Mouse (Mus musculus) layer of hippocampus, postnatal 10 days (tissue): ENCODE data around the gene Fosl1. TPM values are rescaled to one million over a fixed set of nuclear protein-coding genes. Genes with fewer than 3 reads are reported as not detected.

Experiments used
- DNase-seq, 2 experiments: peaks; one replicate each; pipeline ENCODE4 v3.0.0; 2021; ENCODE audit warnings: low spot score in 2 of 2
- total RNA-seq, 2 experiments: library from RNA; stranded (reverse); gene quantifications; 2 replicates each; pipeline ENCODE4 v1.2.3; 2021

The Fosl1 gene
- total RNA-seq, 2 experiments from 2014 or later: not detected

DNA sequence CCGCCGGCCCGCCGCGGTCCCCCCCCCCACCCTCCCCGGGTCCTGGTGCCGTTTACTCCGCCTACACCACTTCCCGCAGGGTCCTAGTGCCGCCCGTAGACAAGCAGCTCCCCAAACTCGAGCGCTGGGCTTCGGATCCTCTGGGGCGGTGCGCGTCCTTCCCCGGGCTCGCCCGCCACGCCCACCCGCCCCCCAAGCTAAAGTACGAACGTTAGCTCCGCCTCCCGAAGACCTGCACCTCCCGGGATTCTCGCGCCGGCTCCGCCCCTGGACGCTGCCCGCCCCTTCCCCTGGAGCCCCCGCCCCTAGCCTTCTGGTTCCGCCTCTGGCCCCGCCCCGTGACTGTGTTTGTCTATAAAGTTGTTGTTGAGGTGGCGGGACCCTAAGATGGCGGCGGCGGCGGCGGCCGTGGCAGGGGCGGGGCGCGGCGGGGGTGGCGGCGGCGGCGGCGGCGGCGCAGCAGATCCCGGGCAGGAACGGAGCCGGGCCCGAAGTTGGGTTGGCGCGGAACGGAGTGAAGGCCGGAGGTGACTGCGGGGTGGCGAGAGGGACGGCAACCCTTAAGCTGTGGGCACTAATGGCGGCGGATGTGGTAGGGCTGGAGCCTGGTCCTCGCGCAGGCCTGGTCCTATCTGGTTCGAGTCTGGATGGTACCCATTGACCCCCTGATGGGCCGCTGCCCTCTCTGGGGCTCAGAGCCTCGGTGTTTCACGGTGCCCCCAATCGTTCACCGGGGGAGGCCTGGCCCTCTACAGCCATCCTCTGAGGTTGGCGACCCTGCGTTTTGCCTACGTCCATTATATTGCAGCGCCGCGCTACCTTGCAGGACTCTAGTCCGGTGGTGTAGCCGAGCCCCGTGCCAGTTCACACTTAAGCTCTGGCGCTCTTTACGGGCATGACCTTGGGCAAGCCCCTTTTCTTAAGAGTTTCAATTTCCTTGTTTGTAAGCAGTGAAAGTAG lies 22.3 kb upstream of the Fosl1 start, which contains the start of the genes Drap1 and AI837181:
TSS of gene Drap1 (minus strand) at position 198 of the 960 bp plus-strand sequence.
TSS of gene AI837181 (plus strand) at position 363 of the 960 bp plus-strand sequence.
- peak; percentile 91 to 96 for DNase-seq

DNA sequence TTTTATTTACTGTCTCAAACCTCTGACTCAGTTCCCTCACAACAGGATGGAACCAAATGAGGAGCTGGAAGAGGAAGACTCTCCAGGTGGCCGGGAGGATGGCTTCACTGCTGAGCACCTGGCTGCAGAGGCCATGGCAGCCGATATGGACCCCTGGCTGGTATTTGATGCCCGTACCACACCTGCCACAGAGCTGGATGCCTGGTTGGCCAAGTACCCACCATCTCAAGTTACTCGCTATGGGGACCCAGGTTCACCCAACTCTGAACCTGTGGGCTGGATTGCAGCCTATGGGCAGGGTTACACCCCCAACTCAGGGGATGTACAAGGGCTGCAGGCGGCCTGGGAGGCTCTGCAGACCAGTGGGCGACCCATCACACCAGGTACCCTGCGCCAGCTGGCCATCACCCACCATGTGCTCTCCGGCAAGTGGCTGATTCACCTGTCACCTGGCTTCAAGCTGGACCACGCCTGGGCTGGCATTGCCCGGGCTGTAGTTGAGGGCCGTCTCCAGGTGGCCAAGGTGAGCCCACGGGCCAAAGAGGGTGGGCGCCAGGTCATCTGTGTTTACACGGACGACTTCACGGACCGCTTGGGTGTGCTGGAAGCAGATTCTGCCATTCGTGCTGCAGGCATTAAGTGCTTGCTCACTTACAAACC lies 21.3 kb upstream of the Fosl1 start:
- DNase-seq: no peak

DNA sequence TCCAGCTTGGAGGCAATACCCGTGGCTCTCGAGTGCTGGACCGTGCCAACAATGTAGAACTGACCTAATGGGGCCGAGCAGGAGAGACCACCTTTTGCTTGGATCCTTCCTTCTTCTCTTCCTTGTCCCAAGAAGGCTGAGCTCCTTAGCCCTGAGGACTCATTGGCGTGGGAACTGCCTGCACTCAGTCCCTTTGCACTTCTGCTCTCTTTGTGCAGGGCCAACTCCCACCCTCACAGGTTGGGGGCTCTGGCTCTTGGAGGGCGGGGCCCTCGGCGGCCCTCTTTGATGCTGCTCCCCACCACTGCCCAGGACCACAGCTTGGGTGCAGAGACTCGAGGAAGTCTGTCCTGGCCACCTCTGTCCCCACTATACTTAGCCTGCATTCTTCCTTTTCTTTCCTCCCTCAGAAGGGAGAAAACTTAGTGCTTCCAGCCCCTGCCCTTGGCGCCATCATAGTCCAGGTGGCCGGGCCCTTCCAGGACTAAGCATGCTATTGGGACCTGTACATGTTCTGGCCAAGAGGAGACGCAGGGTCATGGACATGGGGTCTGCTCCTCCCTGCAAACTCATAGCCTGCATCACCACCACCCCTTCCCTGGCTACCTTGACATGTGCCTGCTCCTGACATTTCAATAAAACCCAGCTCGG lies 20.6 kb upstream of the Fosl1 start:
- DNase-seq: no peak

DNA sequence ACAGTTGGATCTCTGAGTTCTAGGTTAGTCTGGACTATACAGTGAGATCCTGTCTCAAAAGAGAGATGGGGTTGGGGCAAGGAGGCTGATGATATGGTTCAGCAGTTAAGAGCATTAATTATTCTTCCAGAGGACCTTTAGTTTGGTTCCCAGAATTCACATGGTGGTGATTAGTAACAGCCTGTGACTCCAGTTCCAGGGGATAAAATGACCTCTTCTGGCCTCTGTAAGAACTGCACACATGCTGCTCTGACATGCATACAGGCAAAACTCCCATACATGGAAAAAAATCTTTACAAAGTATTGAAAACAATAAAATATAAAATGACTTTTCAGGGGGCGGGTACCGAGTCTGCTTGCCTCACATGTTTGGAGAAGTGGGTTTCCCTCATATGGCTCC lies 19.3 kb upstream of the Fosl1 start:
- DNase-seq: no peak

DNA sequence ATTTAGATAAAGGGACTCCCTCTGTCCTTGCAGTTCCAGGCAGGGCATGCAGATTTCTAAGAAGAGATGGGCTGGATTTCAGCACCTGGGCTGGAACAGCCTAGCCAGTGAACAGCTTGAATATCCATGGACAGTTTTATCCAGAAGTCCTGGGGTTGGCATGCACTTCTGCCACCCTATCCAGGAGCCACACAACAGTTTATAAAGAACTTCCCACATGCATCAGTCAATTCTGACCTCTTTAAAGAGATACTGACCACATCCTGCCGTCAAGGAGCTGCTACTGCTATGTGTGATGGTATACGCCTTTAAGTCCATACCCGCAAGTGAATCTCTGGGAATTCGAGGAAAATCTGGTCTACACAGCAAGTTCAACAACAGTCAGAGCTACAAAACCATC lies 18.1 kb upstream of the Fosl1 start:
- no peak for DNase-seq

DNA sequence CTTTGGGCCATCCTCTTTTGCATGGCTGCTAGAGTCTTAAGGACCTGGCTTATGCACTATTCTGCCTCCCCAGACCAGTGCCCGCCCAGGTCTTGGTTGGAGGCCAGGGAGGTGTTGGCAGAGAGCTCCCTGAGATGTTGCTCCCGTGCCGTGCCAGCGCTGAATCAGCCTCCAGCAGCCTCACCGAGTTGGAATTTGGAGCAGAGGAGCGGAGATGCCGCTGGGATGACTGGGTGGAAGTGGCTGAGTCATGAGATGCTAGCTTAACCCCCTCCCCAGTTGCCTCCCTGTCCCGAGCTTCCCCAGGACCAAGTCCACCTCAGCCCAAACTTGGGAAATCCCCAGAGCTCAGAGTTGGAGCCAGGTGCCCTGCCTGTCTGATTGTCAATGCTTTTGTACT lies 17.5 kb upstream of the Fosl1 start:
- DNase-seq: no peak

DNA sequence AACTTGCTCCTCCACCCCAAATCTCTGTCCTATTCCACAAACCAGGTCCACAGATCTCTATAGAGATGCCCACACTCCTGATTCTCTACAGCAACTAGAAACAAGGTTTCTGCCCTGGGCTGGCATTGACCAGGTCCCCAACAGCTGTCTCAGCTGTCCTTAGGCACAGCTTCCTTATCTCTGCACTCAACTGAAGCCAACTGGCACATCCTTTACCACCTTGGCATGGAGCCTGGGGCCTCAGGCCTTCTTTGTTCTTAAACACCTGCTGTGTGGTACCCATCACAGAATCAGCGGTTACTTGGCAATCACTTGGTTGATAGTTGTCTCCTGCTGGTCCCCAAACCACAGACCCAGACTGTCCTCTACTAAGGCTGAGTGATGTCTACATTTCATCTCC lies 16.9 kb upstream of the Fosl1 start:
- DNase-seq: no peak

DNA sequence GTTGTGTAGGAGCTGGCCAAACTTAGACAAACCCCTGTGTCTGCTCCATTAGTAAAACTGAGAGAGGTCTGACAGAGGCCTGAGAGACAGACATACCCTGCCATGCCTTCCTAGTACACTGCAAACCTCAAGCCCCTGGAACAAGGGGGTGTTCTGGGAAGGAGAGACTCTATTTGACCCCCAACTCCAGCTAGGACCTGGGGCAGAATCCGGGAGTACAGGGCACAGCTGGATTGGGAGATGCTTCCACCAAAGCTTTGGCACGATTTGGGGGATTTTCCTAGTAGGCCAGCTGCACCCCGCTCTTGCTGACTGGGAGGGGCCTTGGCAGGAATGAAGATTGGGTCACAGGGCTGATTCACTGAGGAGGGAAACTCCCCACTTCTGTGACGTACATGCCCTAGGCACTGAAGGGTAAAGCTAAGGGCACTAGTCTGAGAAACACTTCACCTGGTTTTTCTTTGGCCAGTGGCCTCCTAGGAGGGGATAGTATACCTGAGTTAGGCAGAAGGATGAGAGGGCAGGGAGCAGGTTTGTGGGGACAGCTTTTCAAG lies 15.4 kb upstream of the Fosl1 start:
- no peak for DNase-seq

DNA sequence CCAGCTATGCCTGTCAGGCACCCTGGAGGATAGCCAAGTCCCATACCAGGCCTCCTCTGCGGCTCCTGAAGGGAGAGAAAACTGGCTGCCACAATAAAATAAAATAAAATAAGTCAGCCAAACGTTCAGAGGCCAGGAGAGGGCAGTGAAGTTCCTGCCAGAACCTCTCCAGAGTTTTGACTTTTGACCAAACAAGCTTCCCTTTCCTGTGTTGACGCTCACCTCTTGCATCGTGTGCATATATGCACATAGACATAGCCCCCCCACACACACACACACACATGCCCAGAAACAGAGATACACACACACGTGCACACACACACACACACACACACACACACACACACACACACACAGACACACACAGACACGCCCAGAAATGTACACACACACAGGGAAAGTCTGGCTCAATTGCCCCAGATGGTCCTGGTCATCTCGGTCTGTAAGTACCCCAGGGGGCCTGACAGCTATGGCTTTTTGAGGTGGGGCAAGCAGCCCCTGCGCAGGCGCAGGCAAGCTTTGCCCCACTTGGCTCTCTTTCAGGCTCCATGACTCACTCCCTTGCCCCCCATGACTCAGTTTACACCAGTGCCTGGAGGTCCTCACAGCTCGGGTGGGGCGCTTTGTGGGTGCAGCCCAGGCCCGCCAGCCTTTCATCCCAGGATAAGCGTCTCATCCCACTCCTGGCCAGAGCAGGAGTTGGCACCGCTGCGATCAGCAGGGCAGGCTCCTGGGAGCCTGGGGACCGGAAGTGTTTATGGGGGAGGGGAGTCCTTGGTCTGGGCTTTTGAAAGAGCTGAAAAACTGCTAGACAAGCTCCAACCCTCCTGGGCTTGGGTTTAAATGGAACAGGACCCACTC lies 14.1 kb upstream of the Fosl1 start:
- no peak for DNase-seq

DNA sequence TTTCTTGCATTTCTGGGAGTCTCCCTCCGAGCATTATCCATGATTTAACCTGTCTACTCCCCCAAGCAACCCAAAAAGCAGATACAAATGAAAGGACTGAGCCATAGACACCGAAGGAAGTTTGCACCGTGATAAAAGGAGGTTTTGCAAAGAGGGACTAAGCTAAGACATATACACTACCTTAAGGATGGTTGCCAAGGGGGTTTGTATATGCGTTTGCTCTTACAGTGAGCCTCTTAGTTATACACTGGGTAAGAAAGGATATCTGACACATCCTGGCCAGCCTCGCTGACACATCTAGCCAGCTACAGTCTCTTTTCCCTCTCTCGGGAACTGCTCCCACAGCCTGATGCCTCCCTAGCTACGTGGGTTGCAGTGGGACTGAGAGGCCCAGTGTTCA lies 13.4 kb upstream of the Fosl1 start:
- DNase-seq: no peak

DNA sequence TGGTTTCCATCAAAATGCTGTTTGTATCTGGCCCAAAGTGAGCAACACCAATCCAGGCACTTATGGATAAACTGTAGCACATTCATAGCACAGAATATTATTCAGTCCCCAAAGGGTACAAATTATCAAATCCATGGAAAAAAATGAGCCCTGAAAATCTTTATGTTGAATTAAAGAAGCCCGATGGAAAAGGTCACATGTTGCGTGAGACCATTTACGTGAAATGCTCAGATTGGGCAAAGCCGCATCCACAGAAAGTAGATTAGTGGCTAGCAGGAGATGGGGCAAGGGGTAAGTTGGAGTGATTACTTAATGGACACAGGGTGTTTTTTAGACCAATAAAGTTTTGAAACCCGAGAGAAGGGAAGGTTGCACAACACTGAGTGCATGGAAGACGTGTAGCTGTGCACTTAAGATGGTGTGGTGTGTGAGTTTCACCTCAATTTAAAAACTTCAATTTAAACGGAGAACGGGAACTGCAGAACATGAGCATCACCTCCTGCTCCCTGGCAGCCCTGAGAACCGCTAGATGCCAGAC lies 2.9 kb upstream of the Fosl1 start:
- no peak for DNase-seq

DNA sequence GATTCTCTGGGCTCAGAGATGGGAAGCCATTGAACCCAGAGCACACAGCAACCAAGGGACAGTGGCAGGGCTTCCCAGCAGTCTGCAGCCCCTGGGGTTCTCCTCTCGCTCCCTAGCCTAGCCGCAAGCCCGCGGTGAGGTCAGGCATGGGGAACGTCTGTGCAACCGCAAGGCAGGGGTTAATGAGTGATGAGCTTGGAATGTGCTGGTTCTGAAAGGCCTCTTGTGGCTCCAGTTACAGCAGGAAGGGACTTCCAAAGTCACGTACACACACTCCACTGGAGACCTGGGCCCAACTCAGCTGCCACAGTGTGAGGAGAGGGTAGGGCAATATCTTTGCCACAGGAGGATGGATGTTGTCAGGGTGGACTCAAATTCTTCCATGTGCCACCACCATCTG lies 2.4 kb upstream of the Fosl1 start:
- no peak for DNase-seq

DNA sequence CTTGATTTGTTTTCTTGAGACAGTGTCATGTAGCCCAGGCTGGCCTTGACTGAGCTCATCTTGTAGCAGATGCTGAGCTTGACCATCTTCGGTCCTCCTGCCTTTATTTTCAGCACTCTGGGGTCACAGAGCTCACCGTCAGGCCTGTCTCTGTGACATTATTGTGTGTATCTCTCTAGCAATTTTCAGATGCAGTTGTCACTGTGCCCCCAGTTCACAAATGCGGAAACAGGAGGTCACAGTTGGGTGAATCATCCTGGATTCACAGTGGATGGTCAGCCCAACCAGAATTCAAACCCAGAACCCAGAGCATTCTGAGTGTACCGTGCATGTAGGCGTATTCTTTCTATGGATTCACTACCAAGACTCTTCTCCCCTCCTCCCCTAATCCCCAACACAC lies 1.6 kb upstream of the Fosl1 start:
- no peak for DNase-seq

DNA sequence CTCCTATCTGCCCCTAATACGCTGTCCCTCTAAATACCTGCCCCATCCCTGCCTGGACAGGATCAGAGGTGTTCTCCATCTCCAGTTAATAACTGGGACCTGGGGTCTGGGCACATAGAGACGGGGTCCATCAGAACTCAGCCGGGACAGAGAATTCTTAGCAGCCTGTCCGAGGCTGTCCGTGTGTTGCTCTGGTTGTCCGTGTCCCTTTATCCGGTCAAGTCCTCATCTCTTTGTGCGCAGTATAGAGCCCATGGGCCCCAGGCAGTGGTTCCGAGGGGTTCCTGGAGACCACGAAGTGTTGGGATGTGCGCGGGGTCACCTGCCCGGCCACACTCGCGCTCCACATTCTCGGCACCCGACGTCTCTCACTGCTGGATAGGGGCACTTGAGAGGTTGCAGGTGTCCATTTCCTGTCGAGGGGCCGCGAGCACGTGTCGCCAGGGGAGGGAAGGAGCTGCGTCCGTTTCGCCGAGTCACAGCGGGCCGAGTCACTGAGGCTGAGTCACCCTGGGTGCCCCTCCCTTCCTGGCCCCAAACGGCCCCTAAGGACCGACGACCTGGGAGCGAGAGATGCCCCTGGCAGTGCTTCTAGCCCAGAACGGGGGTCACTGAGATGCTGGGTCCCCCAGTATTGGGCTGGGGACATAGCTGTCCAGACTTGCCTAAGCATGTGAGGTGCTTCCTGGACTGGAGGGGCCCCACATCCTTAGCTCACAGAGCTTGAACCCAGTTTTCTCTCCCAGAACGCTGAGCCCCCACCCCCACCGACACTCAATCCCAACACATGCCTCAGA lies 1.2 kb downstream of the Fosl1 start:
- no peak for DNase-seq

DNA sequence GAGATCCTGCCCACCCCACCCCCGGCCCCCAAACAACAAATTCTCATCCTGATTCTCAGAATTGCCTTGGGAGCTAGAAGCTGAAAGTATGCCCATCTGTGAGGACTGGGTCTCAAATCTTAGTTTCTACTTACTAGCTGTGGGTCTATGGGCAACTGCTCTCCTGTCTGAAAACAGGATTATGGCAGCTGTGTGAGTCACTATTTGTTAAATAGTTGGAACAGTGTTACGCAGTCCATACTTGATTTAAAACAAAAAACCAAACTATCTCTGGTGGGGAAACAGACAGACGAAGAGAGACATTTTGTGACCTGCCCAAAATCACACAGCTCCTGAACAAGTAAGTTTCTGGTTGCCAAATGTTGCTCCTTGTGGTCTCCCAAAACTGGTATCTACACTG lies 2.3 kb downstream of the Fosl1 start:
- no peak for DNase-seq

DNA sequence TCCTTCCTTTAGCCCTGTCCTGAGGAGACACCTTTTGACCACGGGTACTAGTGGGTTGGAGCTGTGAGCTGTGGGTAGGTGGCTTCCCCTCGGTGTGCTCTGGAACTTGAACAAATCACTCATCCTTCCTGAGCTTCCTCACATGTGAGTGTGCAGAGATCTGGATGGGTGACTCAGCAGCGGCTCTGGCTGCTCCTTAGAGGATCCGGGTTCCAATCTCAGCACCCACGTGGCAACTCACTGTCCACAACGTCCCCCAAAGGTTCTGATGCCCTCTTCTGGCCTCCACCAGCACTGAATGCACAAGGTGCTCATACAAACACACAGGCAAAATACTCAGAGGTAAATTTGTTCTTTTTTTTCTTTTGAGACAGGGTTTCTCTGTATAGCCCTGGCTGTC lies 4.4 kb downstream of the Fosl1 start:
- DNase-seq: no peak

DNA sequence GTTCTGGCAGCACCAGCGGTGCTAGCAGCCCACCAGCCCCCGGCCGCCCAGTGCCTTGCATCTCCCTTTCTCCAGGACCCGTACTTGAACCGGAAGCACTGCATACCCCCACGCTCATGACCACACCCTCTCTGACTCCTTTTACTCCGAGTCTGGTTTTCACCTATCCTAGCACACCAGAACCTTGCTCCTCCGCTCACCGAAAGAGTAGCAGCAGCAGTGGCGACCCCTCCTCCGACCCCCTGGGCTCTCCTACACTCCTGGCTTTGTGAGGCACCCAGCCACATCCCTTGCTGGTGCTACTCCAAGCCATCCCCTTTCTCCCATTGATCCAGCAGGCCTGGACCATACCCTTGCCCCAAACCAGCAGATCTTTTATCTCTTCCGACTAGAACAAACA lies 7.7 kb downstream of the Fosl1 start:
- no peak for DNase-seq

DNA sequence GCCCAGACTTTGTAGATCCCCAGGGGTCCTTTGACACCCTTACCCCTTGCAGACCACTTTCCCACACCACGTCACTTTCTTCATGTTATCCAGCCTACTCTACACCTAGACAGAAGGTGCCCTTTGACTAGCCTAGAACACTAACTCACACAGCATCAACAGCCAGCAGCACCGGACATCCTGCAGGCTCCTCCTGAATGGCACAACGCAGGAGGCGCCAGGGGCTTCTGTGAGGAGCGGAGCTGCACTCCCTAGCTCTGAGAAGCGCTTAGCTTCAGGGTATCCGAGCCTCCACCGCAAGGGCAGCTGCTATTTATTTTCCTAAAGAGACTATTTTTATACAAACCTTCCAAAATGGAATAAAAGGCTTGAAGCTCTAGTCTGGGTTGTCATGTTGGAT lies 8.2 kb downstream of the Fosl1 start:
- no peak for DNase-seq

DNA sequence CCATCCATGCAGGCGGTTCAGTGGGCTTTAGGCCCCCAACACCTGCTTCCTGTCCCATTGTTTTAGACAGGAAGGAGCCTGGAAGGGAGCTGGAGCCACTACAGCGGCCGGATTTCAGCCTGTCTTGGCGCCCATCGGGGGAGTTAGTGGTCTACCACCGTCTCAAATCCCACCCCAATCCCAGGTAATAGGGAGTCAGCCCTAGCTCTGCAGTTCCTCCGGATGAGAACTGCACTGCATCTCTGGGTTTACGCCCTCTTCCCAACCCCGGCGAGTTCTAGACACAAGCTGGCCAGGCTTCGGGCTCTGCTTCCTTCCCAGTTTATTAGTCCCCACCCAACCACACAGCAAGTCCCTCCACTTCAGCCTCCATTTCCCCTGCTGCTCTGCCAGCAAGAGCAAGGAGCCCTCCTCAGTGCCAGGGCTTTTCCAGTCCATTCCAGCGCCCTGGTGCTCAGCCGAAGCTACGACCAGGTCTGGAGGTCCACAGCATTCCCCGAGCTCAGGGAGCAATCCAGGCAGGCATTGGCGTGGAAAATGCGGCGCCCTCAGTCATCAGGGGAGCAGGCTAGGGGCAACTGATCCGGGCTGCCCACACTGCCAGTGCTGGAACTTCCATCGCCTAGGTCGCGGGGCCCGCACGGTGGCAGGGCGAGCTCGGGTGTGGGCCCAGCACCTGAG lies 9.0 kb downstream of the Fosl1 start:
- DNase-seq: no peak
